Mouse (Mus musculus) heart, embryonic 13.5 days (tissue): Measurements from ENCODE around the gene Chp2. TPM values are rescaled to one million over a fixed set of nuclear protein-coding genes. Genes with fewer than 3 reads are reported as not detected.

Experiments used
- ATAC-seq: fragments of 200-750 bp; cut with Nextera tagmentation; 2 replicates; pipeline ENCODE4 v1.8.0; 2017; ENCODE audit warnings: moderate TSS enrichment; ENCODE audit not compliant: insufficient number of reproducible peaks, low FRiP score, low TSS enrichment; ENCODE audit errors: extremely low read depth
- H3K27ac ChIP-seq: fragments of 300-500 bp; sonication (generic); replicated peaks from 2 replicates; pipeline ENCODE4 v1.5.1; 2015; ENCODE audit warnings: moderate library complexity, mild to moderate bottlenecking, inconsistent platforms
- H3K27me3 ChIP-seq: fragments of 300-500 bp; sonication (generic); replicated peaks from 2 replicates; pipeline ENCODE4 v1.6.1; 2015; ENCODE audit warnings: mild to moderate bottlenecking, inconsistent platforms
- H3K36me3 ChIP-seq: fragments of 300-500 bp; sonication (generic); 2 replicates; pipeline ENCODE4 v1.6.1; 2015; ENCODE audit warnings: mild to moderate bottlenecking, inconsistent platforms
- H3K4me1 ChIP-seq: fragments of 300-500 bp; sonication (generic); 2 replicates; pipeline ENCODE4 v1.6.1; 2015; ENCODE audit warnings: inconsistent platforms
- H3K4me2 ChIP-seq: fragments of 300-500 bp; sonication (generic); 2 replicates; pipeline ENCODE4 v1.6.1; 2015; ENCODE audit warnings: inconsistent platforms, mild to moderate bottlenecking, moderate library complexity
- H3K4me3 ChIP-seq: fragments of 300-500 bp; sonication (generic); 2 replicates; pipeline ENCODE4 v1.5.1; 2015; ENCODE audit warnings: moderate library complexity, mild to moderate bottlenecking, inconsistent platforms
- H3K9ac ChIP-seq: fragments of 300-500 bp; sonication (generic); 2 replicates; pipeline ENCODE4 v1.6.1; 2015; ENCODE audit warnings: inconsistent platforms, mild to moderate bottlenecking, moderate library complexity
- H3K9me3 ChIP-seq: fragments of 300-500 bp; sonication (generic); 2 replicates; pipeline ENCODE4 v1.6.1; 2016; ENCODE audit warnings: inconsistent platforms
- WGBS: fragments of 180-500 bp; shearing (Covaris S2); methylation state at CpG from one replicate; pipeline ENCODE4 v1.1.7; 2015; ENCODE audit warnings: mixed read lengths; 5-methylcytosine and 5-hydroxymethylcytosine counted together
- polyA plus RNA-seq: library from polyadenylated mRNA; unstranded; fragments of >200 nt; fragmentation: Nextera tagmentation; extraction: Ambion mirVana; gene quantifications from 2 replicates; pipeline ENCODE4 v1.2.1, GENCODE M21; 2015

Gene Chp2
- 0.23 and 0.27 TPM in 2 replicates for polyA plus RNA-seq

- no peak for ATAC-seq
- H3K36me3 ChIP-seq: no peaks in the 10 kb centered on the region
- peaks cover 7% of the 10 kb centered on the region; the same call in 1 of the 2 replicates for H3K9me3 ChIP-seq
- peaks cover 16% of the 10 kb centered on the region for H3K27me3 ChIP-seq
- WGBS: 14% methylated on average over 20 of the region's 20 CpGs
- H3K4me2 ChIP-seq: peak within 1 kb of the TSS; percentile 69
- H3K4me1 ChIP-seq: 0 out of 2 replicates have a peak, but pooled peaks cover 8% of the 10 kb centered on the region
- no peak within 1 kb of the TSS for H3K27ac ChIP-seq
- H3K4me3 ChIP-seq: peak within 1 kb of the TSS; percentile 43
- H3K9ac ChIP-seq: peak within 1 kb of the TSS; percentile 56
Observed at GRCm38 (mm10) chr7:122219315-122219801, at the start of gene Chp2. Gene Chp2, plus strand, starts transcription at chr7:122219496.

GRCm38 (mm10) chr7:122170705-122171104, 48.6 kb upstream of the Chp2 start:
- Histone ChIP-seq H3K4me2 (no peak overlapping the region), H3K36me3 (peaks cover 53% of the 10 kb centered on the region), H3K27me3 (no peaks in the 10 kb centered on the region; the same call in 1 of the 2 replicates), H3K4me3 (no peak overlapping the region), H3K27ac (no peak overlapping the region), H3K9me3 (no peaks in the 10 kb centered on the region), H3K4me1 (no peaks in the 10 kb centered on the region; the same call in 1 of the 2 replicates), H3K9ac (no peak overlapping the region)
- WGBS: 78% methylated on average over 6 of the region's 6 CpGs
- no peak for ATAC-seq

DNA sequence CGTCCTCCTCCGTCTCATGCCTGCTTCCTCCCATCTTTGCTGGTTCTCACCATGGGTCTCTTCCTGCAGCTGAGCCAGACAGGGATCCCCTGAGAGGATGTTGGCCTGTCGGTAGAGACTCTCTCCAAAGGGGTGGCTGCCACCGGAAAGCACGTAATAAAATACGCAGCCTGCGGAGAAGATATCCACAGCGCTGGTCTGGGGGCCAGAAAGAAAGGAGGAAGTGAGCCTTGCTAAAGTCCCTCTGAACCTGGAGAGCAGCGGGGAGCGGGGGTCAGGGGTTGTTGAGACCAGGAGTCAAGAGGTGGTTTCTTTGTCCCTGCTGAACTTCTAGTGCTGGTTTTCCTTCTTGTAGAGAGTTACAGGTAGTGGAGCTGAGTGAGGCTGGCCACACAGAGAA, 47.7 kb upstream of the Chp2 start:
- no peak overlapping the region for H3K4me2 ChIP-seq
- no peak overlapping the region for H3K4me3 ChIP-seq
- no peaks in the 10 kb centered on the region for H3K4me1 ChIP-seq
- WGBS: 73% methylated on average over 10 of the region's 10 CpGs
- H3K36me3 ChIP-seq: peaks cover 44% of the 10 kb centered on the region
- no peak overlapping the region for H3K9ac ChIP-seq
- no peaks in the 10 kb centered on the region for H3K9me3 ChIP-seq
- no peak overlapping the region for H3K27ac ChIP-seq
- no peaks in the 10 kb centered on the region; the same call in 1 of the 2 replicates for H3K27me3 ChIP-seq
- ATAC-seq: no peak

GRCm38 (mm10) chr7:122180720-122181119, 38.6 kb upstream of the Chp2 start:
- H3K27me3 ChIP-seq: peaks cover 7% of the 10 kb centered on the region; the same call in 1 of the 2 replicates
- no peaks in the 10 kb centered on the region for H3K9me3 ChIP-seq
- no peak overlapping the region for H3K9ac ChIP-seq
- H3K36me3 ChIP-seq: no peaks in the 10 kb centered on the region
- no peak overlapping the region for H3K4me2 ChIP-seq
- no peak for ATAC-seq
- WGBS: 78% methylated on average over 7 of the region's 7 CpGs
- no peak overlapping the region for H3K27ac ChIP-seq
- H3K4me3 ChIP-seq: no peak overlapping the region
- H3K4me1 ChIP-seq: no peaks in the 10 kb centered on the region; the same call in 1 of the 2 replicates

DNA sequence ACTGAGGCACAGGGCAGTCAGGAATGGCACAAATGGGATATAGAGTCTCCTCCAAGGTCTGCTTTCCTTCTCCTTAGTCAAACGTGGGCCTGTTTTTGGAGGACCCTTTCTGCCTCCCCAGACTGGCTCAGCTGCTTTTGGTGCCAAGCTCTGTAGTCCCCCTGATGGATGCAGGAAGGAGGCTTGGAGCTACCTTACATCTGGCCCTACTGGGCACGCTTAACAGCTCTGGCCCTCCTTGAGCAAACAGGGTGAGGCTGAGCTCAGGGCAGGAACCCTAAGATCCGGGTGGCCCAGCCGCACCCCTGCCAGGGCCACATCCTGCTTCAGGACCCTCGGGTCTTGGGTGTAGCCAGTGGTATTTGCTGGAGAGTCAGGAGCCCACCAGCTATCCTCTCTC, 34.7 kb upstream of the Chp2 start:
- Histone ChIP-seq H3K36me3 (no peaks in the 10 kb centered on the region), H3K4me2 (no peak overlapping the region), H3K9me3 (no peaks in the 10 kb centered on the region), H3K4me3 (no peak overlapping the region), H3K27me3 (0 out of 2 replicates have a peak, but pooled peaks cover 9% of the 10 kb centered on the region), H3K9ac (no peak overlapping the region), H3K27ac (no peak overlapping the region), H3K4me1 (no peaks in the 10 kb centered on the region; the same call in 1 of the 2 replicates)
- 57% methylated on average over 5 of the region's 5 CpGs for WGBS
- no peak; the same call in 1 of the 2 replicates for ATAC-seq

DNA sequence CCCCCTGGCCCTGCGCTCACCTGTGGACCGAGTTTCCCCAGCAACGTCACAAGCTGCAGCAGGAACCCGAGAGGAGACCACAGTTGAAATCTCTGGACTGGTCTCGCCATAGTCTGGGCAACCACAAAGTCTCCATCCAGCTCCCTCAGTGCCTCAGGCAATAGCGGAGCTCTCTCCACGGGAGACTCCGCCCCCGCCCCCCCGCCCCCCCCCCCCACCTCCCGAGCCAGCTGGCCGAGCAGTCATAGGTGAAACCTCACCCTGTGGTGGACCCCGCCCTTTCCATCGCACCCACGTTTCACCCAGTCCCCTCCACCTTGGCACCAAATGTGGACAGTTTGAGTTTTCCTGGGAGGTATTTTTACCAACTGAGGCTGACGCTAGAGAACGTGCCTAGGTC, 33.3 kb upstream of the Chp2 start, which contains the start of gene Ern2:
Gene Ern2, minus strand, starts transcription at position 165 of the 400 bp plus-strand sequence.
- H3K4me1 ChIP-seq: no peaks in the 10 kb centered on the region; the same call in 1 of the 2 replicates
- H3K36me3 ChIP-seq: no peaks in the 10 kb centered on the region
- H3K9ac ChIP-seq: no peak within 1 kb of the TSS
- no peak within 1 kb of the TSS for H3K4me3 ChIP-seq
- peak within 1 kb of the TSS; percentile 24; the same call in 1 of the 2 replicates for H3K4me2 ChIP-seq
- H3K27me3 ChIP-seq: 0 out of 2 replicates have a peak, but pooled peaks cover 9% of the 10 kb centered on the region
- no peaks in the 10 kb centered on the region for H3K9me3 ChIP-seq
- 18% methylated on average over 17 of the region's 17 CpGs for WGBS
- H3K27ac ChIP-seq: no peak within 1 kb of the TSS
- no peak for ATAC-seq

- WGBS: 26% methylated on average over 7 of the region's 7 CpGs
- no peak overlapping the region for H3K4me2 ChIP-seq
- ATAC-seq: no peak
- 0 out of 2 replicates have a peak, but pooled peaks cover 6% of the 10 kb centered on the region for H3K27me3 ChIP-seq
- H3K4me1 ChIP-seq: no peaks in the 10 kb centered on the region; the same call in 1 of the 2 replicates
- no peaks in the 10 kb centered on the region for H3K9me3 ChIP-seq
- H3K27ac ChIP-seq: no peak overlapping the region
- H3K4me3 ChIP-seq: no peak overlapping the region
- H3K36me3 ChIP-seq: no peaks in the 10 kb centered on the region
- H3K9ac ChIP-seq: no peak overlapping the region
Observed at GRCm38 (mm10) chr7:122189484-122189883, 29.8 kb upstream of the Chp2 start.

- Histone ChIP-seq H3K4me1 (no peaks in the 10 kb centered on the region), H3K4me2 (no peak overlapping the region), H3K27ac (no peak overlapping the region), H3K36me3 (no peaks in the 10 kb centered on the region), H3K27me3 (no peaks in the 10 kb centered on the region), H3K9ac (no peak overlapping the region), H3K9me3 (no peaks in the 10 kb centered on the region), H3K4me3 (no peak overlapping the region)
- no peak for ATAC-seq
- WGBS: 61% methylated on average over 10 of the region's 10 CpGs
Observed at GRCm38 (mm10) chr7:122191097-122191496, 28.2 kb upstream of the Chp2 start.

DNA sequence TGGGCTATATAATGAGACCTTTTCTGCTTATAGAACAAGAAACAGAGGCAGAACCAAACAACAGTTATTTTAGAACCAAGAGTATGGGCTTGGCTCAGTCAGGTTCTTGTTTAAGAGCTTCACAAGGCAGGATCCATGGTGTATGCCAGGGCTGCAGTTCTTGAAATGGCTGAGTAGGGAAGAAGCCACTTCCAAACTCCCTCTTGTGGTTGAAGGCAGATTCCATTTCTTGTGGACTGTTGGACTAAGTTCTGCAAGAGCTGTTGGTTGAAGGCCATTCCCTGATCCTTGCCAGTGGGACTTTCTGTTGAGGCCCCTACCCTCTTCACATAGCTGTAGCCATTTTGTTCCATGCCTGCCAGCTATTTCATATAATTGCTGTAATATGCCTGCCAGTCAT, 25.4 kb upstream of the Chp2 start:
- H3K4me1 ChIP-seq: no peaks in the 10 kb centered on the region
- H3K36me3 ChIP-seq: no peaks in the 10 kb centered on the region
- no peaks in the 10 kb centered on the region for H3K9me3 ChIP-seq
- H3K4me3 ChIP-seq: no peak overlapping the region
- no peak overlapping the region for H3K27ac ChIP-seq
- H3K4me2 ChIP-seq: no peak overlapping the region
- ATAC-seq: no peak
- no peaks in the 10 kb centered on the region for H3K27me3 ChIP-seq
- no peak overlapping the region for H3K9ac ChIP-seq

DNA sequence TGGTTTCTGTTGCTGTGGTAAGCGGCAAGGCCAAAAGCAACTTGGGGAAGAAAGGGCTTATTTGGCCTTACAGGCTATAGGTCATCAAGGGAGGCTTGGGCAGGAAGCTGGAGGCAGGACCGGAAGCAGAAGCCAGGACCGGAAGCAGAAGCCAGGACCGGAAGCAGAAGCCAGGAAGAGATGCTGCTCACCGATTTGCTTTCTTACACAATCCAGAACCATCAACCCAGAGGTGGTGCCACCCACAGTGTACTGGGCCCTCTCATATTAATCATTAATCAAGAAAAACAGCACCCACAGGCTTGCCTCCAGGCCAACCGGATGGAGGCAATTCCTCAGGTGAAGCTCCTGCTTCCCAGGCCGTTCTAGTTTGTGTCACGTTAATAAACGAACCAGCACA, 22.5 kb upstream of the Chp2 start:
- 0 out of 2 replicates have a peak, but pooled peaks cover 3% of the 10 kb centered on the region for H3K4me1 ChIP-seq
- no peak overlapping the region for H3K9ac ChIP-seq
- H3K4me2 ChIP-seq: no peak overlapping the region
- H3K9me3 ChIP-seq: no peaks in the 10 kb centered on the region
- H3K36me3 ChIP-seq: no peaks in the 10 kb centered on the region
- WGBS: 79% methylated on average over 9 of the region's 9 CpGs
- H3K4me3 ChIP-seq: no peak overlapping the region
- no peaks in the 10 kb centered on the region for H3K27me3 ChIP-seq
- H3K27ac ChIP-seq: no peak overlapping the region
- no peak for ATAC-seq

DNA sequence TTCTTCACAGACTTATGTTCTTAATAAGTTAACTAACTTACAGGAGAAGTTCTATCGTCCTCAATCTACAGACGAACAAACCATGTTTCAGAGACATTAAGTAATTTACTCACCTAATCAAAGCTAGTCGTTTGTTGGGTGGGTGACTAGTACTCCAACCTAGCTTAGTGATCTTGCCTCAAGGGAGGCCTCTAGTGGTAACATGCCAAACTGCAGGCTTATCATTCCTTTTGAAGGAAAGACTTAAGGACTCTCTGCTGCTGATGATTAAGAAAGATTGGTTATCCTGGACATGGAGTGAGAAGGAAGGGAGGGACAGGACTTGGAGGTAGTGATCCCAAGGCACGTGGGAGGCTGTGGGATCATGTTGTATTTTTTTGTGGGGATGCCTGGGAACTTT, 22.0 kb upstream of the Chp2 start:
- no peak for ATAC-seq

GRCm38 (mm10) chr7:122199296-122199695, 20.0 kb upstream of the Chp2 start:
- Histone ChIP-seq H3K9ac (no peak overlapping the region), H3K4me3 (no peak overlapping the region), H3K4me1 (0 out of 2 replicates have a peak, but pooled peaks cover 3% of the 10 kb centered on the region), H3K9me3 (no peaks in the 10 kb centered on the region), H3K27ac (no peak overlapping the region), H3K4me2 (no peak overlapping the region), H3K36me3 (no peaks in the 10 kb centered on the region), H3K27me3 (no peaks in the 10 kb centered on the region)
- no peak for ATAC-seq
- WGBS: 16% methylated on average over 5 of the region's 5 CpGs

More for the DNA sequence above, 22.0 kb upstream of the Chp2 start:
- Histone ChIP-seq H3K36me3 (no peaks in the 10 kb centered on the region), H3K4me3 (no peak overlapping the region), H3K9ac (no peak overlapping the region), H3K4me2 (no peak overlapping the region), H3K27me3 (no peaks in the 10 kb centered on the region), H3K9me3 (no peaks in the 10 kb centered on the region), H3K27ac (no peak overlapping the region), H3K4me1 (0 out of 2 replicates have a peak, but pooled peaks cover 3% of the 10 kb centered on the region)
- 29% methylated on average over 4 of the region's 4 CpGs for WGBS
